Mouse (Mus musculus): ENCODE data around the gene Pde6d. TPM values are rescaled to one million over a fixed set of nuclear protein-coding genes. Genes with fewer than 3 reads are reported as not detected.
"Not testable (repeated sequence)": the region's sequence is repeated elsewhere in the genome, so short reads cannot be mapped to it uniquely, and the experiment has no call there.

Gene Pde6d
- total and polyA plus RNA-seq, 2 experiments from 2014 or later: 19.8 to 50.5 TPM

DNA sequence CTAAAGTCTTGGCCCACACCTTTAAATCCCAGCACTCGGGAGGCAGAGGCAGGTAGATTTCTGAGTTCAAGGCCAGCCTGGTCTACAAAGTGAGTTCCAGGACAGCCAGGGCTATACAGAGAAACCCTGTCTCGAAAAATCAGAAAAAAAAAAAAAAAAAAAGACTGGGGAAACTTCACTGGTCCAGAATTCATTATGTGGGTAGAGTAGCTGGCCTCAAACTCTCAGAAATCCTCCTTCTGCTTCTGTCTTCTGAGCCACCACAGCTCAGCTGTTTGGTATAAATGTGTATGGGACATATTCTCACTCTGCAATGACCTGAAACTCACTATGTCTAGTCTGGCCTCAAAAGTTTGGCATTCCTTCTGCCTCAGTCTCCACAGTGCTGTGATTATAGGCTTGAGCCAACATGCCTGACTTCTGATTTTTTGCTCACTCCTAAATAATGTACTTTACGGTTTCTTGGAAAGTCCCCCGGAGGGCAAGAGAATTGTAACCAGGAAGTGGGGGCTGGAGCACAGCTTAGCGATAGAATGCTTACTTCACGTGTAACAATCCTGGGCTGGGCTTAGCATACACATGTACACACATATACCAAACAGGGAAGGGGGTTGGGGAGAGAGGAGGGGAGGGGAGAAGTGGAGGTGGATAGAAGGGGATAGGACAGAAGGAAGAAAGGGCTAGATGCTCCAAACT is 66.6 kb downstream of the Pde6d start:
- WGBS: 57% methylated on average over 6 of the region's 6 CpGs
- no peak for ATAC-seq (ENCODE audit: insufficient read depth, low read depth)

DNA sequence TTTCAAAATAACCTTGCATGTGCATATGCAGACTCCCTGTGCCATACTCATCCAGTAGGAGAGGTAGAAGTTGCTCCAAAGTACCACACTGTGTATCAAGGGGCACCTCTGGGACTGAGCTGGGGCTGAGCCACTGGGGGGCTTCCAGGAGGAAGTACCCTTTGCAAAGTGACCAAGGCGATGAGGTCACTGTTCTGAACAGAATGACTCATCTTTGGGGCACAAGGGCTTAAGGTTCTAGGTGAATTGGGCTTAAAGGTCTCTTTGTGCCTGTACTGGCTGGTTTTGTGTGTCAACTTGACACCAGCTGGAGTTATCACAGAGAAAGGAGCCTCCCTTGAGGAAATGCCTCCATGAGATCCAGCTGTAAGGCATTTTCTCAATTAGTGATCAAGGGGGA is 69.4 kb downstream of the Pde6d start:
- not testable (repeated sequence) for ATAC-seq (ENCODE audit: insufficient read depth, low read depth); H3K36me3 ChIP-seq (replicated peaks; ENCODE audit: control insufficient read depth, insufficient read depth, low read length); H3K27ac ChIP-seq (ENCODE audit: low read depth); H3K4me1 ChIP-seq (ENCODE audit: control insufficient read depth, insufficient read depth); H3K9me3 ChIP-seq (replicated peaks; ENCODE audit: control insufficient read depth, low read length); H3K4me2 ChIP-seq (ENCODE audit: low read depth, low read length); H3K4me3 ChIP-seq (ENCODE audit: low read depth, low read length); H3K27me3 ChIP-seq (ENCODE audit: control insufficient read depth, insufficient read depth, low read length); H3K9ac ChIP-seq (replicated peaks; ENCODE audit: low read depth, low read length); DNase-seq (ENCODE audit: low spot score)
- 88% methylated on average over 1 of the region's 1 CpGs for WGBS

More for the DNA sequence above, 66.6 kb downstream of the Pde6d start:
- Histone ChIP-seq H3K4me1 (ENCODE audit: control insufficient read depth, insufficient read depth) (0 out of 2 replicates have a peak, but pooled peaks cover 4% of the 10 kb centered on the region), H3K27me3 (ENCODE audit: control insufficient read depth, insufficient read depth, low read length) (no peaks in the 10 kb centered on the region), H3K4me3 (ENCODE audit: low read depth, low read length) (no peak overlapping the region), H3K4me2 (ENCODE audit: low read depth, low read length) (no peak overlapping the region), H3K36me3 (replicated peaks; ENCODE audit: control insufficient read depth, insufficient read depth, low read length) (no peaks in the 10 kb centered on the region), H3K9me3 (replicated peaks; ENCODE audit: control insufficient read depth, low read length) (no peaks in the 10 kb centered on the region), H3K9ac (replicated peaks; ENCODE audit: low read depth, low read length) (no peak overlapping the region), H3K27ac (ENCODE audit: low read depth) (no peak overlapping the region)
- no peak for TF ChIP-seq EP300 (IDR thresholded peaks at IDR 0.05; ENCODE audit: low read depth)
- no peak for TF ChIP-seq CTCF (IDR thresholded peaks at IDR 0.05; ENCODE audit: low read depth)
- no peak for DNase-seq (ENCODE audit: low spot score)

DNA sequence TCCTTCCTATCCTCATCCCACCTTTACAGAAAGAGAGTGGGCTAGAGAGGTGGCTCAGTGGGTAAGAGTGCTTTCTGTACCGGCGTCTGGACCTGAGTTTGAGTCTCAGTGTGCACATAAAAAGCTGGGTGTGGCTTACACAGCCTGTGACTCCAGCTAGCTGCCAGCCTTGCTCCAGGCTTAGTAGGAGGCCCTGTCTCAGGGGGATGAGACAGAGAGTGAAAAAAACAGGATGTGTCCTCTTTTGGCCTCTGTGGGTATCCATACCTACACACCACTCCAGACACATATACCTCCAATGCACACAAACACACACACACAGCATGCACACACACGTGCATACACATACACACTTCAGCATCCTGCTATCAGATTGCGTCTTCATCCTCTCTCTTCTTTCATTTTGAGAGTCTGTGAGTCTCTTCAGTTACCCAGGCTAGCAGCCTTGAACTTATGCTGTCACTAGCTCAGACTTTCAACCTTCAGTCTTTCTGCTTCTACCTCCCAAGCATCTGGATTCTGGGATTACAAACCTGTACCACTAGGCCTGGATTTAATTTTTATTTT is 70.2 kb downstream of the Pde6d start:
- 81% methylated on average over 4 of the region's 4 CpGs for WGBS
- H3K9me3 ChIP-seq (replicated peaks; ENCODE audit: control insufficient read depth, low read length): no peaks in the 10 kb centered on the region
- DNase-seq (ENCODE audit: low spot score) (no peak), ATAC-seq (ENCODE audit: insufficient read depth, low read depth) (no peak)
- peaks cover 5% of the 10 kb centered on the region; the same call in 1 of the 2 replicates for H3K4me1 ChIP-seq (ENCODE audit: control insufficient read depth, insufficient read depth)
- no peak overlapping the region for H3K4me3 ChIP-seq (ENCODE audit: low read depth, low read length)
- TF ChIP-seq EP300 (IDR thresholded peaks at IDR 0.05; ENCODE audit: low read depth) (no peak), CTCF (IDR thresholded peaks at IDR 0.05; ENCODE audit: low read depth) (no peak)
- no peak overlapping the region for H3K4me2 ChIP-seq (ENCODE audit: low read depth, low read length)
- H3K9ac ChIP-seq (replicated peaks; ENCODE audit: low read depth, low read length): no peak overlapping the region
- H3K27me3 ChIP-seq (ENCODE audit: control insufficient read depth, insufficient read depth, low read length): no peaks in the 10 kb centered on the region
- no peaks in the 10 kb centered on the region for H3K36me3 ChIP-seq (replicated peaks; ENCODE audit: control insufficient read depth, insufficient read depth, low read length)
- no peak overlapping the region for H3K27ac ChIP-seq (ENCODE audit: low read depth)

DNA sequence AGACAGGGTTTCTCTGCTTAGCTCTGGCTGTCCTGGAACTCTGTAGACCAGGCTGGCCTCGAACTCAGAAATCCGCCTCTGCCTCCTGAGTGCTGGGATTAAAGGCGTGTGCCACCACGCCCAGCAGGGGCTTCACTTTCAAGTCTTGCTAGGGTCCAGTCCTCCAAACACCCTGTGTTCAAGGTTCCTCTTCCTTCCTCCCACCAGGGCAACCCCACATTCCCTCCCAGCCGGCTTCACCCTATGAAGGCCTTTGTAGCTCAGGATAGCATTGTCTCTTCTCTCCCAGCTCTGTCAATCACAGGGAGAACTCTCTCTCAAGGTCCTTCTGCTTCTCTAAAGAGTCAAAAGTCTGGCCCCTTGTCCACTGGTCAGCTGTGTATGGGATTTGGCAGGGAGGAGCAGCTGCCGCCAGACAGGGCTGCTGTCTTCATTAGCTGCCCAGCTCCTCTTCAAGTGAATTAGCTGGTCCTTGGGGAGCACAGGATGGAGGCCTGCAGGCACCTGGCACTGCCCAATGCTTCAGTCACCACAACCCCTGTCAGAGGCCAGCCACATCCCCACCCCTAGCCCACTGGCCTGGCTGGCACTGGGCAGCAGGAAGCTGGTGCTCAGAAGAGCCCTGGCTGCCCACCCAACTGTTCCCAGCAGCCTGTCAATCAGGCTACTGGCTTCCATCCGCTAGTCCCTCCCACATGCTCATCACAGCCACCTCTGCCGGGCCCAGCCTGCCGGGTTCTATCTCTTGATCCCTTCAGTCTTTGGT is 71.6 kb downstream of the Pde6d start:
- Histone ChIP-seq H3K27me3 (ENCODE audit: control insufficient read depth, insufficient read depth, low read length) (no peaks in the 10 kb centered on the region), H3K9ac (replicated peaks; ENCODE audit: low read depth, low read length) (no peak overlapping the region), H3K36me3 (replicated peaks; ENCODE audit: control insufficient read depth, insufficient read depth, low read length) (no peaks in the 10 kb centered on the region), H3K4me1 (ENCODE audit: control insufficient read depth, insufficient read depth) (peaks cover 11% of the 10 kb centered on the region), H3K27ac (ENCODE audit: low read depth) (no peak overlapping the region), H3K9me3 (replicated peaks; ENCODE audit: control insufficient read depth, low read length) (no peaks in the 10 kb centered on the region), H3K4me2 (ENCODE audit: low read depth, low read length) (no peak overlapping the region), H3K4me3 (ENCODE audit: low read depth, low read length) (no peak overlapping the region)
- DNase-seq (ENCODE audit: low spot score) (no peak), ATAC-seq (ENCODE audit: insufficient read depth, low read depth) (no peak)
- 66% methylated on average over 9 of the region's 9 CpGs for WGBS
- no peak for TF ChIP-seq CTCF (IDR thresholded peaks at IDR 0.05; ENCODE audit: low read depth)

DNA sequence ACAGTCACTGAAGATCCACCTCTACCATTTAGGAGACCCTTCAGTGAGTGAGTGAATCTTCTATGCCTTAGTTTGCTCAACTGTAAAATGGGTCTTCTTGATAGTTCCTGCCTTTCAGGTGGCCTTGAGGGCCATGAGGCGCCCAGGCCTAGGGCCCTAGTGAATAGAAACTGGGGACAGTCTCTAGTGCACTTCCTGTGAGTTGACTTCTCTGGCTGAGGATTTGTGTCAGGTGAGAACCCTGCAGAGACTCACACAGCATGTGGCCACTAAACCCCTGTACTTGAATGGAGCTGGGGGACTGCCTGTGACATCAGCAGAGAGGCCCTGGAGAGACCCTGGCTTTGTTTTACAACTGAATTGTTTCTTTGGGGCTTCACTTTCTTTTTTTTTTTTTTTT is 72.2 kb downstream of the Pde6d start:
- TF ChIP-seq CTCF (IDR thresholded peaks at IDR 0.05; ENCODE audit: low read depth) (no peak), EP300 (IDR thresholded peaks at IDR 0.05; ENCODE audit: low read depth) (no peak)
- Histone ChIP-seq H3K4me2 (ENCODE audit: low read depth, low read length) (no peak overlapping the region), H3K27me3 (ENCODE audit: control insufficient read depth, insufficient read depth, low read length) (no peaks in the 10 kb centered on the region), H3K9ac (replicated peaks; ENCODE audit: low read depth, low read length) (no peak overlapping the region), H3K4me1 (ENCODE audit: control insufficient read depth, insufficient read depth) (peaks cover 17% of the 10 kb centered on the region), H3K27ac (ENCODE audit: low read depth) (no peak overlapping the region), H3K9me3 (replicated peaks; ENCODE audit: control insufficient read depth, low read length) (no peaks in the 10 kb centered on the region), H3K36me3 (replicated peaks; ENCODE audit: control insufficient read depth, insufficient read depth, low read length) (no peaks in the 10 kb centered on the region), H3K4me3 (ENCODE audit: low read depth, low read length) (no peak overlapping the region)
- 97% methylated on average over 1 of the region's 1 CpGs for WGBS
- ATAC-seq (ENCODE audit: insufficient read depth, low read depth) (no peak), DNase-seq (ENCODE audit: low spot score) (no peak)
